In the genomic region with DNA sequence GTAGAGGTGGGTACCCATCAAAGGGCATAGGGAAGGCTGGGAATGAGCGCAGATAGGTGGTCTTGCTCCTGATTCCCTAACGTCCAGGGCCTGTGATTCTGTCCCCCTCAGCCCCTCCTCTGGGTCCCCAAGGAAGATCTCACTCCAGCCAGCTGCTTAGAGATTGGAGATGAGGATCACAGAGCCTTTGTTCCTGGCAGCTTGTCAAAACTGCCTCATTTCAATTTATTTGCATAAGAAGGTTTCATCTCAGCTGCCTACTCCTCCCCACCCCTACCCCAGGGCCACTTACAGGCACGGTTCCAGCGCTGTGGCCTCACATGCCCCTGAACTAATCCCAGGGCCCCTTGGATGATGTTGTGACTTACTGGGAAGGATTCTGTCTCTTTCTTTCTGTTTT, we compare ENCODE assay signal across 10 mouse cellular contexts. TPM values are rescaled to one million over a fixed set of nuclear protein-coding genes. Genes with fewer than 3 reads are reported as not detected.
A peak's percentile ranks its signal among the peaks of the same experiment; 100 is the strongest.
DNase-seq lines count a peak whose midpoint lies in the region; ATAC-seq and TF ChIP-seq lines count a peak whose summit lies in the region.
"Had no signal": no experiment of that assay in that cellular context is flagged by ENCODE, and none has a peak within 500 bp of the region (broad histone marks: within the 10 kb centered on the region; RNA-seq: fewer than 3 reads in every experiment).

No protein-coding gene starts in this region.

- peaks cover 8% of the 10 kb centered on the region for H3K4me1 ChIP-seq in kidney, embryonic 16.5 days (ENCODE audit: insufficient read depth, low read length)
- peaks cover 45% of the 10 kb centered on the region for H3K4me1 ChIP-seq in midbrain, embryonic 14.5 days (ENCODE audit: control insufficient read depth, insufficient read depth, low read length)

- peak; percentile 54 for DNase-seq in kidney, postnatal 14 days
- peak; percentile 48 for DNase-seq in R1 (ENCODE audit: low read depth, low spot score)
- peak; percentile 70 for DNase-seq in gastrocnemius, adult 2 months
- DNase-seq in midbrain, embryonic 14.5 days = peak; percentile 88
- no peak for DNase-seq in spleen, adult 12 weeks (ENCODE audit: low spot score)
- no peak for DNase-seq in embryo, embryonic 10.5 days (ENCODE audit: low spot score)

- H3K4me3 ChIP-seq in kidney, embryonic 16.5 days (ENCODE audit: low read length) = no peak overlapping the region
- no peak overlapping the region for H3K4me3 ChIP-seq in gastrocnemius, adult 2 months
- no peak overlapping the region for H3K4me3 ChIP-seq in midbrain, embryonic 14.5 days (replicated peaks; ENCODE audit: low read depth, low read length)
- H3K4me3 ChIP-seq: neural tube, embryonic 12.5 days had no signal

- no peak for TF ChIP-seq CTCF in gastrocnemius, adult 2 months (IDR thresholded peaks at IDR 0.05)

- H3K27ac ChIP-seq in kidney, embryonic 16.5 days (ENCODE audit: low read length) = no peak overlapping the region
- H3K27ac ChIP-seq in gastrocnemius, adult 2 months = no peak overlapping the region
- peak overlapping the region; percentile 74 for H3K27ac ChIP-seq in midbrain, embryonic 14.5 days (replicated peaks; ENCODE audit: low read depth, low read length)
- H3K27ac ChIP-seq: neural tube, embryonic 12.5 days had no signal

- H3K27me3 ChIP-seq in kidney, embryonic 16.5 days (ENCODE audit: insufficient read depth, low read length) = 0 out of 2 replicates have a peak, but pooled peaks cover 3% of the 10 kb centered on the region
- H3K27me3 ChIP-seq in midbrain, embryonic 14.5 days (ENCODE audit: control insufficient read depth, insufficient read depth, low read length) = no peaks in the 10 kb centered on the region
- H3K27me3 ChIP-seq: neural tube, embryonic 12.5 days had no signal

- H3K9me3 ChIP-seq in kidney, embryonic 16.5 days (ENCODE audit: low read length) = no peaks in the 10 kb centered on the region
- no peaks in the 10 kb centered on the region for H3K9me3 ChIP-seq in midbrain, embryonic 14.5 days (ENCODE audit: control insufficient read depth, low read length)
- H3K9me3 ChIP-seq: neural tube, embryonic 12.5 days had no signal

- no peak for ATAC-seq in kidney, embryonic 16.5 days (ENCODE audit: low FRiP score, low TSS enrichment)
- ATAC-seq in midbrain, embryonic 14.5 days (ENCODE audit: low FRiP score, low TSS enrichment) = peak; percentile 82
- ATAC-seq: Patski had no signal

- intact Hi-C loops in gastrocnemius, adult 2 months (cut with DNase I) = no loop called here

- H3K4me2 ChIP-seq in kidney, embryonic 16.5 days (replicated peaks; ENCODE audit: low read depth, low read length) = no peak overlapping the region
- no peak overlapping the region for H3K4me2 ChIP-seq in midbrain, embryonic 14.5 days (ENCODE audit: low read length)
- H3K4me2 ChIP-seq: liver, embryonic 11.5 days; neural tube, embryonic 12.5 days had no signal

- H3K9ac ChIP-seq in kidney, embryonic 16.5 days (replicated peaks; ENCODE audit: low read length) = no peak overlapping the region
- no peak overlapping the region for H3K9ac ChIP-seq in midbrain, embryonic 14.5 days (replicated peaks; ENCODE audit: low read length)
- H3K9ac ChIP-seq: neural tube, embryonic 12.5 days had no signal

- WGBS in kidney, embryonic 16.5 days = 31% methylated on average over 4 of the region's 4 CpGs
- 6% methylated on average over 4 of the region's 4 CpGs for WGBS in midbrain, embryonic 14.5 days

- H3K36me3 ChIP-seq in kidney, embryonic 16.5 days (ENCODE audit: insufficient read depth, low read length) = no peaks in the 10 kb centered on the region
- no peaks in the 10 kb centered on the region for H3K36me3 ChIP-seq in midbrain, embryonic 14.5 days (ENCODE audit: control insufficient read depth, insufficient read depth, low read length)
- H3K36me3 ChIP-seq: neural tube, embryonic 12.5 days had no signal

RNA-seq across cellular contexts. Expression of a gene that starts 33.9 kb away (rescaled TPM):
- polyA plus RNA-seq in kidney, embryonic 16.5 days (2015; fragmentation: Nextera tagmentation; extraction: Ambion mirVana) = 3.2 and 4.4 TPM in 2 replicates
- total RNA-seq in gastrocnemius, adult 2 months (2021) = under 1 TPM; 0.17 to 0.48 TPM
- 49.4 and 72.2 TPM in 2 replicates for polyA plus RNA-seq in midbrain, embryonic 14.5 days (2014; fragmentation: Nextera tagmentation; extraction: Ambion mirVana)

RNA-seq across cellular contexts. Expression of a gene that starts 34.3 kb away (rescaled TPM):
- 0.26 and 0.32 TPM in 2 replicates for polyA plus RNA-seq in kidney, embryonic 16.5 days (2015; fragmentation: Nextera tagmentation; extraction: Ambion mirVana)
- under 1 TPM in 1 of 2 experiments, not detected in 1; 0.22 TPM for total RNA-seq in gastrocnemius, adult 2 months (2021)
- polyA plus RNA-seq in midbrain, embryonic 14.5 days (2014; fragmentation: Nextera tagmentation; extraction: Ambion mirVana) = not detected in 2 replicates
- polyA plus RNA-seq: liver, embryonic 11.5 days; neural tube, embryonic 12.5 days; Patski had no signal

RNA-seq across cellular contexts. Expression of a gene that starts 34.7 kb away (rescaled TPM):
- polyA plus RNA-seq in kidney, embryonic 16.5 days (2015; fragmentation: Nextera tagmentation; extraction: Ambion mirVana) = 30.5 and 32.6 TPM in 2 replicates
- 1 to 10 TPM; 5.7 to 6.0 TPM for total RNA-seq in gastrocnemius, adult 2 months (2021)
- polyA plus RNA-seq in midbrain, embryonic 14.5 days (2014; fragmentation: Nextera tagmentation; extraction: Ambion mirVana) = 4.1 TPM in 2 replicates

Comparison
In these comparisons a context has a peak if more than half of its experiments do, and no peak if none do; other contexts are left out.
1. DNase-seq: peak in kidney, postnatal 14 days (single experiment), R1 (single experiment), gastrocnemius, adult 2 months (single experiment) and midbrain, embryonic 14.5 days (single experiment); none in spleen, adult 12 weeks (single experiment) and embryo, embryonic 10.5 days (single experiment).